ENCODE assay signal across 15 mouse cellular contexts in the genomic region with DNA sequence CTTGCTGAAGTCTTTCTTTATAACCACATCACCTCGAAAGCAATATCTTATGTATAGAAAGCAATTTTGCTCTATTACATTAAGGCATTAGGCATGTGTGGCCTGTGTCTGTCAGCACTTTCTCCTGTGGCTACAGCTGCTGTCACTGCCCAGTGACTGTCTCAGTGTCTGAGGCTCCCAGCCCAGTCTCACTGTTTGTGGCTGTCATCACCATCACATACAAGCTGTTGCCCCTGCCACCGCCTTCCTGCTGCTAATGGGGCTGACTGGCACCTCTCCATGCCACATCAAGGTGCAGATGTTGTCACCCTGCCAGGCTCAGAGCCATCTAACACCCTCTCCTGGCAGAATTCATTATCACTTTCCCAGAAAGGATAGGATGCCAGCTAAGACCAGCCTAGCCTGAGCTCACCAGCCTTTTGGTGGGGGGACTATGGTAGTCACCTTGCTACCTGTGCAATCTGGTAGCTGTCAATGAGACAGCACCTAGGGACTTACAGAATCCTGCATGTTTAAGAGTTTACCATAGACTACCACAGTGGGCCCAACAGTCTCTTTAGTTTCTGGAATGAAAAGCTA.
A peak's percentile ranks its signal among the peaks of the same experiment; 100 is the strongest.
DNase-seq lines count a peak whose midpoint lies in the region; ATAC-seq lines count a peak whose summit lies in the region.
"Had no signal": no experiment of that assay in that cellular context is flagged by ENCODE, and none has a peak within 500 bp of the region (broad histone marks: within the 10 kb centered on the region; RNA-seq: fewer than 3 reads in every experiment).

No protein-coding gene starts in this region.

- no peaks in the 10 kb centered on the region for H3K27me3 ChIP-seq in embryonic facial prominence, embryonic 14.5 days (replicated peaks; ENCODE audit: control insufficient read depth, insufficient read depth, low read length)
- H3K27me3 ChIP-seq in embryonic facial prominence, embryonic 10.5 days (replicated peaks; ENCODE audit: low read depth, poor library complexity, severe bottlenecking) = no peaks in the 10 kb centered on the region
- H3K27me3 ChIP-seq: embryonic facial prominence, embryonic 12.5 days; kidney, embryonic 15.5 days had no signal

- DNase-seq in embryonic facial prominence, embryonic 14.5 days (ENCODE audit: low spot score) = peak; percentile 57
- no peak for DNase-seq in embryonic facial prominence, embryonic 10.5 days (ENCODE audit: low spot score)
- DNase-seq in lung, postnatal 10 days = peak; percentile 5
- no peak for DNase-seq in lung, postnatal 36 days
- peak; percentile 61 to 73 for DNase-seq in heart, postnatal 10 days
- peak; percentile 53 for DNase-seq in thymus, postnatal 4 days
- no peak for DNase-seq in urinary bladder, postnatal 14 days (ENCODE audit: low spot score)
- DNase-seq in spleen, adult 12 weeks (ENCODE audit: low spot score) = no peak
- DNase-seq: adrenal gland, postnatal 36 days; B cell, adult 2 months; cerebellum, adult 8-10 months had no signal

- H3K4me3 ChIP-seq in embryonic facial prominence, embryonic 14.5 days (ENCODE audit: low read depth, low read length) = no peak overlapping the region
- H3K4me3 ChIP-seq in embryonic facial prominence, embryonic 10.5 days = no peak overlapping the region
- H3K4me3 ChIP-seq: embryonic facial prominence, embryonic 12.5 days; kidney, embryonic 15.5 days; midbrain, embryonic 10.5 days had no signal

- intact Hi-C loops in heart, postnatal 10 days (cut with DNase I) = no loop called here

- ATAC-seq in embryonic facial prominence, embryonic 14.5 days (ENCODE audit: low read depth) = 0 out of 2 replicates have a peak, but pooled peaks have one; percentile 33

- no peaks in the 10 kb centered on the region for H3K4me1 ChIP-seq in embryonic facial prominence, embryonic 14.5 days (ENCODE audit: control insufficient read depth, insufficient read depth, low read length)
- H3K4me1 ChIP-seq in embryonic facial prominence, embryonic 10.5 days = no peaks in the 10 kb centered on the region
- H3K4me1 ChIP-seq: embryonic facial prominence, embryonic 12.5 days; kidney, embryonic 15.5 days; midbrain, embryonic 10.5 days had no signal

- no peaks in the 10 kb centered on the region for H3K9me3 ChIP-seq in embryonic facial prominence, embryonic 14.5 days (ENCODE audit: control insufficient read depth, low read length)
- H3K9me3 ChIP-seq in embryonic facial prominence, embryonic 10.5 days = no peaks in the 10 kb centered on the region
- H3K9me3 ChIP-seq: embryonic facial prominence, embryonic 12.5 days; kidney, embryonic 15.5 days; midbrain, embryonic 10.5 days had no signal

- H3K9ac ChIP-seq in embryonic facial prominence, embryonic 14.5 days (ENCODE audit: low read depth, low read length) = no peak overlapping the region
- H3K9ac ChIP-seq: embryonic facial prominence, embryonic 12.5 days; kidney, embryonic 15.5 days had no signal

- H3K27ac ChIP-seq in embryonic facial prominence, embryonic 14.5 days (replicated peaks; ENCODE audit: low read depth, low read length) = no peak overlapping the region
- H3K27ac ChIP-seq in embryonic facial prominence, embryonic 10.5 days (replicated peaks) = no peak overlapping the region
- H3K27ac ChIP-seq: embryonic facial prominence, embryonic 12.5 days; kidney, embryonic 15.5 days; midbrain, embryonic 10.5 days had no signal

- no peak overlapping the region for H3K4me2 ChIP-seq in embryonic facial prominence, embryonic 14.5 days (ENCODE audit: low read depth, low read length)
- H3K4me2 ChIP-seq: embryonic facial prominence, embryonic 12.5 days; kidney, embryonic 15.5 days; liver, embryonic 11.5 days had no signal

- WGBS in embryonic facial prominence, embryonic 14.5 days = 54% methylated on average over 2 of the region's 2 CpGs
- WGBS in embryonic facial prominence, embryonic 10.5 days = 92% methylated on average over 2 of the region's 2 CpGs

- H3K36me3 ChIP-seq in embryonic facial prominence, embryonic 14.5 days (ENCODE audit: control insufficient read depth, insufficient read depth, low read length) = no peaks in the 10 kb centered on the region
- no peaks in the 10 kb centered on the region for H3K36me3 ChIP-seq in embryonic facial prominence, embryonic 10.5 days (replicated peaks)
- H3K36me3 ChIP-seq: embryonic facial prominence, embryonic 12.5 days; kidney, embryonic 15.5 days; midbrain, embryonic 10.5 days had no signal

Comparison
In these comparisons a context has a peak if more than half of its experiments do, and no peak if none do; other contexts are left out.
1. DNase-seq: peak in embryonic facial prominence, embryonic 14.5 days (single experiment), lung, postnatal 10 days (single experiment), heart, postnatal 10 days (2 of 2) and thymus, postnatal 4 days (single experiment); none in embryonic facial prominence, embryonic 10.5 days (single experiment), lung, postnatal 36 days (single experiment), urinary bladder, postnatal 14 days (single experiment) and spleen, adult 12 weeks (single experiment).